Mouse (Mus musculus): ENCODE results near the gene Rmnd5a. TPM values are rescaled to one million over a fixed set of nuclear protein-coding genes. Genes with fewer than 3 reads are reported as not detected.
"Not testable (repeated sequence)": the region's sequence is repeated elsewhere in the genome, so short reads cannot be mapped to it uniquely, and the experiment has no call there.

Gene Rmnd5a
- total and polyA plus RNA-seq, 3 experiments: 23.4 to 40.6 (median 23.5) TPM

DNA sequence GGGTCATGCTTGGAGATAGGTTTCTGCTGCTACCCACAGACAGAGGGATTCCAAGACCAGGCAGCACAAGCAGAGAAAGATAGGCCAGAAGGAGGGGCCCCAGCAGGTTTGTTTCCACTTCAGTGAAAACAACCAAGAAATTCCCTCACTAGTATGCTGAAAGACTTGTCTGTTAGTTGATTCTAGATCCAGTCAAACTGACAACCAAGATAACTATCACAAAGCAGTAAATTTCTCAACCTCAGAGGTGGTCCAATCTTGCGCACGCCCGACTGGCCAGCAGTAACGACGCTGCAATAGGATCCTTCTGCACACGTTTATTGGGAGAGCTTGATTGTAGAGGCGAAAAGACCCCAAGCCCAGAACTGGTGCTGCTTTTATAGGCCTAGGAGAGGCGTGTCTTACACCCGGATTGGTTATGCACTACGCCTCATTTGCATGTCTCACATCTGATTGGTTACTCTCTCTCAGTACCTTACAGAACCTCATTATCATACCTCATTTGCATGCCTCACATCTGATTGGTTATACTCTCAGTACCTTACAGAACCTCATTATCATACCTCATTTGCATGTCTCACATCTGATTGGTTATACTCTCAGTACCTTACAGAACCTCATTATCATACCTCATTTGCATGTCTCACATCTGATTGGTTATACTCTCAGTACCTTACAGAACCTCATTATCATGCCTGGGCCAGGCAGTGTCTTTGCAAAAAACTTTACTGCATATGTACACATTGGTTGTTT lies 38.6 kb upstream of the Rmnd5a start:
- H3K9me3 ChIP-seq (replicated peaks; ENCODE audit: low read length); H3K27ac ChIP-seq (ENCODE audit: insufficient read depth, low read depth); H3K4me1 ChIP-seq (ENCODE audit: control insufficient read depth in 1 of 2, insufficient read depth in 2 of 2); H3K4me2 ChIP-seq (ENCODE audit: insufficient read depth, low read depth, poor library complexity, severe bottlenecking); H3K9ac ChIP-seq (ENCODE audit: insufficient read depth, low read depth); in situ Hi-C loops (cut with MboI; ENCODE audit: low pct_ligation_motif_present, low pct_unique_long_range_greater_than_20kb, low sequenced_read_pairs); H3K79me2 ChIP-seq (replicated peaks; ENCODE audit: control insufficient read depth, extremely low read depth, insufficient read depth, poor library complexity, severe bottlenecking); dilution Hi-C loops (cut with MboI; ENCODE audit: extremely low pct_ligation_motif_present, extremely low pct_unique_long_range_greater_than_20kb, low sequenced_read_pairs); H3K36me3 ChIP-seq (replicated peaks in 1 of 2; ENCODE audit: control insufficient read depth in 1 of 2, insufficient read depth in 1 of 2, low read length in 1 of 2); DNase-seq (ENCODE audit: extremely low read depth); H3K27me3 ChIP-seq (replicated peaks); H3K4me3 ChIP-seq (replicated peaks in 1 of 3; ENCODE audit: low read depth in 2 of 3, low read length in 2 of 3, poor library complexity in 1 of 3): not testable (repeated sequence)

DNA sequence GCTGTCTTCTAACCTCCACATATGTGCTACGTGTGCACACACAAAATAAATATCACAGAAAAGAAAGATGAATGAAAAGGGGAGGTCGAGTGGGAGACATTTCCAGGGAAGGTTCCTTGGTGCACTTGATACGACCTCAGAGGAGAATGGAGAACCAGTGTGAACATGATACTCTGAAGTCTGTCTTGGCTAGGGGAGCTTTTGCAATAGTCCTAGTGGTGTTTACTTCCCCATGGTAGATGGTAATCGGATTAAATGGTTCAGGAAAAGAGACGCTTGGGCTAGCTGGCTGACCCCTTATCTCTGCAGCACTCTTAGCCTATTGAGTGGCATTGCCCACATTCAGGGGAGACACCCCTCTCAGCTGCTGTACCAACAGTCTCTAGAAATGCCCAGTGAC lies 36.3 kb upstream of the Rmnd5a start:
- Histone ChIP-seq H3K4me2 (ENCODE audit: insufficient read depth, low read depth, poor library complexity, severe bottlenecking) (no peak overlapping the region), H3K79me2 (replicated peaks; ENCODE audit: control insufficient read depth, extremely low read depth, insufficient read depth, poor library complexity, severe bottlenecking) (no peaks in the 10 kb centered on the region), H3K27me3 (replicated peaks) (no peaks in the 10 kb centered on the region), H3K4me3 (replicated peaks in 1 of 3; ENCODE audit: low read depth in 2 of 3, low read length in 2 of 3, poor library complexity in 1 of 3) (no peak overlapping the region), H3K9ac (ENCODE audit: insufficient read depth, low read depth) (no peak overlapping the region), H3K36me3 (replicated peaks in 1 of 2; ENCODE audit: control insufficient read depth in 1 of 2, insufficient read depth in 1 of 2, low read length in 1 of 2) (no peaks in the 10 kb centered on the region), H3K4me1 (ENCODE audit: control insufficient read depth in 1 of 2, insufficient read depth in 2 of 2) (peaks cover 2 to 6% of the 10 kb centered on the region in 2 experiments; a peak in 1 of 4 replicates), H3K9me3 (replicated peaks; ENCODE audit: low read length) (no peaks in the 10 kb centered on the region), H3K27ac (ENCODE audit: insufficient read depth, low read depth) (no peak overlapping the region)
- dilution Hi-C loops (cut with MboI; ENCODE audit: extremely low pct_ligation_motif_present, extremely low pct_unique_long_range_greater_than_20kb, low sequenced_read_pairs): no loop called here
- DNase-seq (ENCODE audit: extremely low read depth): no peak
- no peak for TF ChIP-seq RAD21 (IDR thresholded peaks at IDR 0.05; ENCODE audit: low read depth, low read length)
- no peak for TF ChIP-seq MEF2A (IDR thresholded peaks at IDR 0.05; ENCODE audit: borderline replicate concordance, low read depth, low read length)
- in situ Hi-C loops (cut with MboI; ENCODE audit: low pct_ligation_motif_present, low pct_unique_long_range_greater_than_20kb, low sequenced_read_pairs): no loop called here

DNA sequence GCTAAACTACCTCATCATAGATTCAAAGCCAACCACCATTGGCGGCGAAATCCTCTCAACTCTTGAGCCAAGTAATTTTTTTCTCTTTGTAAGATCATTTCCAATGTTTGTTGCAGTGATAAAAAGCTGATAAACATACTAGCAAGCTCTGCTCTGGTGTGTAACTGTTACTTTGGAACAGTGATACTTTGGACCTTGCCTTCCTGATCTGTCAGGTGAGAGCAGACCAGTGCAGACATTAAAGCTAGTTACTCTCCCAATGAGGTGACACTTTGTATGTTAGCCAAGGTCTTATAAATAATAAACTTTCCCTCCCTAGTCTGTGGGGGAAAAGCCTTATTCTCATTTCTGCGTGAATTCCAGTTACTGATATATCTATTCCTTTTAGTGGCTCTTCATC lies 35.2 kb upstream of the Rmnd5a start:
- DNase-seq (ENCODE audit: extremely low read depth): no peak
- H3K27ac ChIP-seq (ENCODE audit: insufficient read depth, low read depth): no peak overlapping the region
- dilution Hi-C loops (cut with MboI; ENCODE audit: extremely low pct_ligation_motif_present, extremely low pct_unique_long_range_greater_than_20kb, low sequenced_read_pairs) (no loop called here), in situ Hi-C loops (cut with MboI; ENCODE audit: low pct_ligation_motif_present, low pct_unique_long_range_greater_than_20kb, low sequenced_read_pairs) (no loop called here)
- TF ChIP-seq RAD21 (IDR thresholded peaks at IDR 0.05; ENCODE audit: low read depth, low read length) (no peak), TCF12 (IDR thresholded peaks at IDR 0.05; ENCODE audit: low read depth, low read length) (no peak), MAX (IDR thresholded peaks at IDR 0.05; ENCODE audit: low read length) (no peak), TBP (conservative IDR thresholded peaks at IDR 0.05; ENCODE audit: low read depth, low read length) (no peak), USF1 (IDR thresholded peaks at IDR 0.05; ENCODE audit: low read depth, low read length) (no peak), JUN (IDR thresholded peaks at IDR 0.05; ENCODE audit: insufficient read depth, low read depth, low read length) (no peak), KAT2A (IDR thresholded peaks at IDR 0.05; ENCODE audit: insufficient replicate concordance, low read length) (no peak)
- H3K4me1 ChIP-seq (ENCODE audit: control insufficient read depth in 1 of 2, insufficient read depth in 2 of 2): peaks cover 2 to 6% of the 10 kb centered on the region in 2 experiments; a peak in 1 of 4 replicates
- H3K36me3 ChIP-seq (replicated peaks in 1 of 2; ENCODE audit: control insufficient read depth in 1 of 2, insufficient read depth in 1 of 2, low read length in 1 of 2): no peaks in the 10 kb centered on the region
- no peak overlapping the region for H3K4me2 ChIP-seq (ENCODE audit: insufficient read depth, low read depth, poor library complexity, severe bottlenecking)
- peaks cover 2% of the 10 kb centered on the region for H3K9me3 ChIP-seq (replicated peaks; ENCODE audit: low read length)
- H3K4me3 ChIP-seq (replicated peaks in 1 of 3; ENCODE audit: low read depth in 2 of 3, low read length in 2 of 3, poor library complexity in 1 of 3): no peak overlapping the region
- no peaks in the 10 kb centered on the region for H3K79me2 ChIP-seq (replicated peaks; ENCODE audit: control insufficient read depth, extremely low read depth, insufficient read depth, poor library complexity, severe bottlenecking)
- H3K9ac ChIP-seq (ENCODE audit: insufficient read depth, low read depth): no peak overlapping the region
- H3K27me3 ChIP-seq (replicated peaks): no peaks in the 10 kb centered on the region
